Mouse (Mus musculus): Measurements from ENCODE around the gene Stard3nl.
"Not testable (repeated sequence)": the region's sequence is repeated elsewhere in the genome, so short reads cannot be mapped to it uniquely, and the experiment has no call there.

Stard3nl gene

GRCm38 (mm10) chr13:19385226-19385625, 10.4 kb downstream of the Stard3nl start:
- DNase-seq (ENCODE audit: low read depth, low spot score) = peak; percentile 60

- DNase-seq (ENCODE audit: low read depth, low spot score) = no peak
These were observed 14.3 kb downstream of the Stard3nl start for GRCm38 (mm10) chr13:19381112-19381828.

- no peak for DNase-seq (ENCODE audit: low read depth, low spot score)
These were observed 16.3 kb downstream of the Stard3nl start for GRCm38 (mm10) chr13:19379313-19379712.

GRCm38 (mm10) chr13:19372133-19372729, 23.4 kb downstream of the Stard3nl start:
- peak; percentile 74 for DNase-seq (ENCODE audit: low read depth, low spot score)

GRCm38 (mm10) chr13:19368817-19369216, 26.8 kb downstream of the Stard3nl start:
- DNase-seq (ENCODE audit: low read depth, low spot score) = no peak

GRCm38 (mm10) chr13:19367536-19367935, 28.1 kb downstream of the Stard3nl start:
- no peak for DNase-seq (ENCODE audit: low read depth, low spot score)

- no peak for DNase-seq (ENCODE audit: low read depth, low spot score)
These were observed 28.7 kb downstream of the Stard3nl start for GRCm38 (mm10) chr13:19366866-19367265.

GRCm38 (mm10) chr13:19365596-19365995, 30.0 kb downstream of the Stard3nl start:
- DNase-seq (ENCODE audit: low read depth, low spot score) = peak; percentile 79

GRCm38 (mm10) chr13:19364245-19364772, 31.3 kb downstream of the Stard3nl start:
- DNase-seq (ENCODE audit: low read depth, low spot score) = peak; percentile 76

GRCm38 (mm10) chr13:19362358-19362757, 33.2 kb downstream of the Stard3nl start:
- peak; percentile 27 for DNase-seq (ENCODE audit: low read depth, low spot score)

GRCm38 (mm10) chr13:19358027-19358426, 37.6 kb downstream of the Stard3nl start:
- no peak for DNase-seq (ENCODE audit: low read depth, low spot score)

GRCm38 (mm10) chr13:19357301-19357700, 38.3 kb downstream of the Stard3nl start:
- DNase-seq (ENCODE audit: low read depth, low spot score) = no peak

- DNase-seq (ENCODE audit: low read depth, low spot score) = no peak
These were observed 38.9 kb downstream of the Stard3nl start for GRCm38 (mm10) chr13:19356720-19357119.

- no peak for DNase-seq (ENCODE audit: low read depth, low spot score)
These were observed 39.5 kb downstream of the Stard3nl start for GRCm38 (mm10) chr13:19356120-19356519.

- no peak for DNase-seq (ENCODE audit: low read depth, low spot score)
These were observed 42.8 kb downstream of the Stard3nl start for GRCm38 (mm10) chr13:19352795-19353194.

GRCm38 (mm10) chr13:19340356-19340755, 55.2 kb downstream of the Stard3nl start:
- not testable (repeated sequence) for DNase-seq (ENCODE audit: low read depth, low spot score)

- not testable (repeated sequence) for DNase-seq (ENCODE audit: low read depth, low spot score)
These were observed 59.3 kb downstream of the Stard3nl start for GRCm38 (mm10) chr13:19336310-19336709.

Data from ZHBTc4 (cell line).